9 mouse cellular contexts compared by ENCODE assay signal in genomic region chr6:99388741-99389675, GRCm38 (mm10).
DNase-seq lines count a peak whose midpoint lies in the region; ATAC-seq and TF ChIP-seq lines count a peak whose summit lies in the region.
"Had no signal": no experiment of that assay in that cellular context is flagged by ENCODE, and none has a peak within 500 bp of the region (broad histone marks: within the 10 kb centered on the region; RNA-seq: fewer than 3 reads in every experiment).

No protein-coding gene starts in this region.

- no peaks in the 10 kb centered on the region for H3K9me3 ChIP-seq in forebrain, embryonic 14.5 days (replicated peaks; ENCODE audit: control insufficient read depth, low read length)
- no peaks in the 10 kb centered on the region for H3K9me3 ChIP-seq in forebrain, embryonic 12.5 days
- H3K9me3 ChIP-seq in heart, embryonic 12.5 days (replicated peaks), result no peaks in the 10 kb centered on the region
- no peaks in the 10 kb centered on the region for H3K9me3 ChIP-seq in liver, postnatal 0 days (ENCODE audit: low read length)

- peak; percentile 25 for DNase-seq in forebrain, embryonic 14.5 days (ENCODE audit: low spot score)
- peak; percentile 39 for DNase-seq in ES-CJ7 (ENCODE audit: low read depth, low spot score)
- peak; percentile 63 for DNase-seq in liver, postnatal 0 days
- peak; percentile 59 to 75 for DNase-seq in spleen, postnatal 4 days (ENCODE audit: low spot score in 2 of 2)
- DNase-seq in testis, postnatal 10 days (ENCODE audit: low spot score), result no peak
- DNase-seq in right cerebral cortex, postnatal 36 days (ENCODE audit: low spot score in 2 of 2), result no peak

- no peak overlapping the region for H3K4me2 ChIP-seq in forebrain, embryonic 14.5 days (ENCODE audit: low read length)
- H3K4me2 ChIP-seq in forebrain, embryonic 12.5 days, result no peak overlapping the region
- H3K4me2 ChIP-seq in heart, embryonic 12.5 days, result 0 out of 2 replicates have a peak overlapping the region, but pooled peaks have one; percentile 1
- peak overlapping the region; percentile 10; the same call in 1 of the 2 replicates for H3K4me2 ChIP-seq in liver, postnatal 0 days (ENCODE audit: low read depth, low read length)
- H3K4me2 ChIP-seq: limb, embryonic 12.5 days had no signal

- TF ChIP-seq EP300 in liver, postnatal 0 days (IDR thresholded peaks at IDR 0.05; ENCODE audit: low read depth), result no peak

- no peak overlapping the region for H3K9ac ChIP-seq in forebrain, embryonic 14.5 days (ENCODE audit: low read length)
- no peak overlapping the region for H3K9ac ChIP-seq in forebrain, embryonic 12.5 days
- H3K9ac ChIP-seq in heart, embryonic 12.5 days, result no peak overlapping the region
- peak overlapping the region; percentile 3; the same call in 1 of the 2 replicates for H3K9ac ChIP-seq in liver, postnatal 0 days (replicated peaks)
- H3K9ac ChIP-seq: limb, embryonic 12.5 days had no signal

- H3K4me1 ChIP-seq in forebrain, embryonic 14.5 days (ENCODE audit: control insufficient read depth, insufficient read depth, low read length), result no peaks in the 10 kb centered on the region
- H3K4me1 ChIP-seq in forebrain, embryonic 12.5 days, result no peaks in the 10 kb centered on the region; the same call in 1 of the 2 replicates
- H3K4me1 ChIP-seq in heart, embryonic 12.5 days (replicated peaks), result peaks cover 24% of the 10 kb centered on the region
- peaks cover 22% of the 10 kb centered on the region for H3K4me1 ChIP-seq in liver, postnatal 0 days (ENCODE audit: insufficient read depth)

- no peak overlapping the region; the same call in 1 of the 2 replicates for H3K27ac ChIP-seq in forebrain, embryonic 14.5 days (ENCODE audit: low read depth, low read length)
- no peak overlapping the region for H3K27ac ChIP-seq in forebrain, embryonic 12.5 days
- peak overlapping the region; percentile 50 for H3K27ac ChIP-seq in heart, embryonic 12.5 days (ENCODE audit: poor library complexity, severe bottlenecking)
- H3K27ac ChIP-seq in liver, postnatal 0 days (ENCODE audit: low read depth), result peak overlapping the region; percentile 84
- H3K27ac ChIP-seq: limb, embryonic 12.5 days had no signal

- 71% methylated on average over 19 of the region's 19 CpGs for WGBS in forebrain, embryonic 14.5 days
- whole genome bisulfite sequencing in forebrain, embryonic 12.5 days, result 82% methylated on average over 19 of the region's 19 CpGs
- WGBS in heart, embryonic 12.5 days, result 53% methylated on average over 19 of the region's 19 CpGs
- WGBS in liver, postnatal 0 days (ENCODE audit: insufficient replicate concordance), result 31% methylated on average over 19 of the region's 19 CpGs

- TF ChIP-seq CTCF in liver, postnatal 0 days (IDR thresholded peaks at IDR 0.05; ENCODE audit: low read depth), result no peak

- H3K4me3 ChIP-seq in forebrain, embryonic 14.5 days (ENCODE audit: low read depth, low read length), result no peak overlapping the region
- H3K4me3 ChIP-seq in forebrain, embryonic 12.5 days (replicated peaks), result no peak overlapping the region
- H3K4me3 ChIP-seq in heart, embryonic 12.5 days, result no peak overlapping the region
- H3K4me3 ChIP-seq in liver, postnatal 0 days (ENCODE audit: low read depth, low read length), result no peak overlapping the region
- H3K4me3 ChIP-seq: limb, embryonic 12.5 days had no signal

- H3K36me3 ChIP-seq in forebrain, embryonic 14.5 days (ENCODE audit: control insufficient read depth, insufficient read depth, low read length), result peaks cover 5% of the 10 kb centered on the region; the same call in 1 of the 2 replicates
- peaks cover 4% of the 10 kb centered on the region; the same call in 1 of the 2 replicates for H3K36me3 ChIP-seq in forebrain, embryonic 12.5 days (replicated peaks)
- H3K36me3 ChIP-seq in heart, embryonic 12.5 days, result no peaks in the 10 kb centered on the region
- no peaks in the 10 kb centered on the region for H3K36me3 ChIP-seq in liver, postnatal 0 days (replicated peaks; ENCODE audit: insufficient read depth, low read length)

- ATAC-seq in forebrain, embryonic 14.5 days, result no peak
- ATAC-seq in forebrain, embryonic 12.5 days (ENCODE audit: low FRiP score), result no peak
- peak; percentile 44; the same call in 1 of the 2 replicates for ATAC-seq in heart, embryonic 12.5 days (ENCODE audit: insufficient number of reproducible peaks, low FRiP score)
- peak; percentile 70 for ATAC-seq in liver, postnatal 0 days

- H3K27me3 ChIP-seq in forebrain, embryonic 14.5 days (replicated peaks; ENCODE audit: control insufficient read depth, insufficient read depth, low read length), result no peaks in the 10 kb centered on the region
- no peaks in the 10 kb centered on the region for H3K27me3 ChIP-seq in forebrain, embryonic 12.5 days
- no peaks in the 10 kb centered on the region for H3K27me3 ChIP-seq in heart, embryonic 12.5 days (replicated peaks)
- H3K27me3 ChIP-seq in liver, postnatal 0 days (ENCODE audit: insufficient read depth, low read length), result no peaks in the 10 kb centered on the region
- H3K27me3 ChIP-seq: limb, embryonic 12.5 days had no signal

Comparison
In these comparisons a context has a peak if more than half of its experiments do, and no peak if none do; other contexts are left out.
1. ATAC-seq: peak in heart, embryonic 12.5 days (single experiment) and liver, postnatal 0 days (single experiment); none in forebrain, embryonic 14.5 days (single experiment) and forebrain, embryonic 12.5 days (single experiment).
2. DNase-seq: peak in forebrain, embryonic 14.5 days (single experiment), ES-CJ7 (single experiment), liver, postnatal 0 days (single experiment) and spleen, postnatal 4 days (2 of 2); none in testis, postnatal 10 days (single experiment) and right cerebral cortex, postnatal 36 days (0 of 2).
3. H3K27ac ChIP-seq: peak in heart, embryonic 12.5 days (single experiment) and liver, postnatal 0 days (single experiment); none in forebrain, embryonic 14.5 days (single experiment) and forebrain, embryonic 12.5 days (single experiment).
4. H3K4me2 ChIP-seq: peak in heart, embryonic 12.5 days (single experiment) and liver, postnatal 0 days (single experiment); none in forebrain, embryonic 14.5 days (single experiment) and forebrain, embryonic 12.5 days (single experiment).